Mouse (Mus musculus) megakaryocyte-erythroid progenitor cell, adult 5-6 weeks (primary cell): ENCODE data around the gene Meis3. TPM values are rescaled to one million over a fixed set of nuclear protein-coding genes. Genes with fewer than 3 reads are reported as not detected.

Experiments used
- ATAC-seq: replicated peaks from 2 replicates; pipeline ENCODE4 v1.8.0; 2016; ENCODE audit warnings: mild to moderate bottlenecking, inconsistent platforms; ENCODE audit not compliant: severe bottlenecking, poor library complexity, low FRiP score, low TSS enrichment
- total RNA-seq, 2 experiments: library from RNA; stranded (forward) in 1 of 2; stranded (reverse) in 1 of 2; fragments of 200-1000, 215-1000 nt in 1 of 2; fragments of >200 nt in 1 of 2; fragmentation: Nextera tagmentation in 1 of 2; gene quantifications; 2 replicates each; pipeline ENCODE4 v1.2.3; 2014 to 2017

Gene Meis3
- total RNA-seq, 2 experiments from 2014 or later, result 0.42 TPM; not detected in 1

DNA sequence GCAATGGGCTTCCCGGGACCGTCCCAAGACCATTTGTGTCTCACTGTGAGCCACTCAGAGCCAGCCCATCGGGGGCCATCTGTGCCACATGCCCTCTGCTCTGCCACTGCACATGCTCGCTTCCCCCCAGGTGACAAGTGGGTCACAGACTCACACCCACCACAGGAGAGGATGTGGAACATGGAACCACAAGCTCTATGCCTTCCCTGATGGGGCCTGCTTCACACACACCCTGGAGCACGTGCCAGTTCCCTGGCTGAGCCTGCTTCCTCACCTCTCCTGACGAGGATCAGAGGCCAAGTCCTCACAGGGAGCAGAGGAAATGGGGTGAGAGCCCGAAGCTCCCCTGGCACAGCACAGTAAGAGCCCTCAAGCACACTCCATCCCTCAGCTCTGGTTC, 32.2 kb downstream of the Meis3 start:
- no peak for ATAC-seq

DNA sequence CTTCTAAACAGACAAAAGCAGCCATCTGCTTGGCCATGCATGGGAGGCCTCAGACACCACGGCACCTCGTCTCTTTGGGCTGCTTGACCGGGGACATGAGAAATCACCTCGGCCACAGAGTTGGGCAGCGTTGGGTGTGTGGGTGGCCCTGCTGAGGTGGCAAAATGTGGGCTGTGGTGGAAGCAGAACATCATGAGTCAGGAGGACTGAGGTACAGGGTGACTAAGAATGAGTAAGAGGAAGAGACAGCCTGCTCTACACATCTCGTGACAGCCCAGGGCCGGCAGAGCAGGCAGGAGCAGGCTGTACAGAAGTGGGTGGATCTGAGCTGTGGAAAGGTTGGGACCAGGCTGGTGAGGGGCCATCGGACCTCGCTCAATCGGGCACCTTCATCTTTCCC, 32.6 kb downstream of the Meis3 start:
- no peak for ATAC-seq

DNA sequence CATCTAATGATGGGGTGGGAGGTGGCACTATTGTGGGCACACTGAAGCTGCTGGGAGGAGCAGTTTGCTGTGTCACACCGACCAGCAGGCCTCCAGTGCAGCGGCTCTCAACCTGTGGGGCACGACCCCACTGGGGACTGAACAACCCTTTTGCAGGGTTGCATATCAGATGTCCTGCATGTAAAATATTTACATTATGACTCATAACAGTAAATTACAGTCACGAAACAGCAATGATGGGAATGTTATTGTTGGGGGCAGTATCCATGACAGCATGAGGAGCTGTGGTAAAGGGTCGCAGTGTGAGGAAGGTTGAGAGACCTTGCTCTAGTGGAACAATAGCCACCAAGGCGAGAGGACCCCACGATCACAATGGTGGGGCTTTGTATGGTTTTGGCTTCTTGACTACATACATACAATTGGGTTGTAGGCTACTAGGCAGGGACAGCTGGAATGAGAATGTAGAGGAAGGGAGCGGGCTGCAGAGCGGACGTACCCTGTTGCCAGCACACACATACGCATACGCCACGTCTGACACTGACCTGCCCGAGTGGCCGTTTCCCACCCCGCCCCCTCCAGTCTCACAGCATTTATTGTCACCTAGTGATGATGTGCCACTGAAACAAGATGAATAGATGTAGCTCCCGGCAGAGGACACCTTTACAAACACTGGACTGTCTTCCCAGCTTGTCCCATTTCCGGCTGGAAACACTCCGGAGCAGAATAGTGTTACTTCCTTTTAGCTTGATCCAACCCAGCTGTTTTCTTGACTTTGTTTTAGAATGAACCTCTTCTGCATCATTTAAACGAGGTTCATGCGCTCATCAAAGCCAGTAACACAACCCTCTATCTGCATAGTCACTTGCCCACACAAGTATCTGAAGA, 34.1 kb downstream of the Meis3 start:
- no peak for ATAC-seq

DNA sequence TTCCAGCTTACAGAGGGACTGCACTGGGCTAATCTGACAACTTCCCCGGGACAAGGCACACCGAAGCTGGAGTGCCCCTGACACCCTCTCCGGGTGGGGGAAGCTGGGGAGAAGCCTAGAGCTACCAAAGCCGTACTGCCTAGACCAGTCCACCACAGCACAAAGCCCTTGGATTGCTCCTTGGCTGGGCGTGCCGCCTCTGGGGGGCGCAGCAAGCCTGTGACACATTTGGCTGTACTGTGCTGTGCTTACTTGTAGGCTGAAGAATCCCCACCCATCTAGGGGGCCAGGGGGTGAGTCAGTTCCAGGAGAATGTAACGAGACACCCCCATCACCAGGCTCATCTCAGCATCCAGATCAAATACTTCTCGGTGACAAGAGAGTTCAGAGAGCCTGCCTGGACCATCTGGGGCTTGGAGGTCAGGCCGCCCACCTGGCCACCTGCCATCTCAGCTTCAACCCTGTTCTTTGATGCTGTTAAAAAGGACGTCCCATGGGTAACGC, 36.0 kb downstream of the Meis3 start:
- ATAC-seq, result no peak

DNA sequence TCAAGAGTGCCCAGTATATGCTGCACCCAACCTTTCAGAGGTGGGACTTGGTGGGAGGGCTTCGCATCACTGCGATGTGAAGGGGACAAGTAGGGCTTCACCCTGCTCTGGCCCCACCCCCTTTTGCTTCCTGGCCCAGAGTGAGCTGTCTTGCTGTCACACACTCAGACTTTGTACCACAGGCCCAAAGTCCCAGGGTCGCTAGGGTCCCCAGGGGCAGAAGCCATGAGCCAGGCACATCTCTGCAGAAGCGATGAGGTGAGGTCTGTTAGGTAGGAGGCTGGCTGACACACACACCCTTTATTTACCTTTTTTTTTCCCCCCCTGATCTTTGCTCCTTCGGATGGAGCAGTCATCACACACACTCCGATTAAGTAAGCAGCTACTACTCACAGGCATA, 38.3 kb downstream of the Meis3 start:
- no peak for ATAC-seq

DNA sequence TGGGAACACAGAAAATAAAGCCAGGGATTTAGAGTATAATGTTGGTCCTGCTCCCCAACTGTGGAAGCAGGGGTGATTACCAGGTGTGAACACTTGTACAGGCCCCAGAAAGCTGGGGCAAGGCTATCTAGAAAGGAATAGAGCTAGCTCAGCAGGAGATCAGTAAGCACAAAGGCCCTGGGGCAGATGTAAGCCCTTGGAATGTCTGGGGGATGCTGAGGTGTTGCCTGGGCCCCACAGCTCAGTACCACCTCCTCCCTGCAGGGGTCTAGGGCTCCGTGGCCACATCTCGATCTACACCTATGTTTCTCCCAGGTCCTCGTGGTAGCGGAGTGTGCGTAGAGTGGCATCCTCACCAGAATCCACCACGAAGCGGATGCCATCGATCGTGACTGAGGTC, 39.1 kb downstream of the Meis3 start:
- no peak for ATAC-seq

DNA sequence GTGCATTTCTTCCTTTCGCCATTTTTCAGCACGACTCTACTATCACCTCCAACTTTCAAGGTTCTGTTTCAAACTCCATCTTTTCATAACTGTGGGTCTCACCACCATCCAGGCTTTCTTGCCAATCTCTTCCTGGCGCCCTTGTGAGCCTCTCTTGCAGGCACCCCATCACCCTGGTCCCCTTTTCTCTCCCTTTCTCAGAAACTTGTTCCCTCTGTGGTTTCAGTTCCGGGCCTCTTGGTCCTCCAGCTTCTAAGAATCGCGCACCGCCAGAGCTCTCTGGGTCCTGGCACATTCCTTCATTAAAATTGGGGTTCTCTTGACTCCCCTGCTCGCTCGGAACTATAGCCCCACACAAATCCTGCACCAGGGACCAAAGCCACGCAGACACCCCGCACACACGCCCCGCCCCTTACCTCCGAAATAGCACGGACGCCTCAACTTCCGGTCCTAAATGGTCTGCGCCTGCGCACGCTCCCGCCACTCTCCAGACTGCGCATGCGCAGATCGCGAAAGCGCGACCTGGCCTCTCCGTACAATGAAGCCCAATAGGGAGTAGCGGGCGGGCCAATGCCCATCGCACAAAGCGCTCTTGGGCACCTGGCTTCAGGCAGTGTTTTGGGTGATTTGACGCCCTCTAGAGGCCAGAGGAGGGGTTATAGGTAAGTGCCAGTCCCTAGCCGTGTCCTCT, 46.8 kb downstream of the Meis3 start, which contains the start of gene Dhx34:
TSS of gene Dhx34 (minus strand) at position 456 of the 691 bp plus-strand sequence.
- peak; percentile 97 for ATAC-seq

DNA sequence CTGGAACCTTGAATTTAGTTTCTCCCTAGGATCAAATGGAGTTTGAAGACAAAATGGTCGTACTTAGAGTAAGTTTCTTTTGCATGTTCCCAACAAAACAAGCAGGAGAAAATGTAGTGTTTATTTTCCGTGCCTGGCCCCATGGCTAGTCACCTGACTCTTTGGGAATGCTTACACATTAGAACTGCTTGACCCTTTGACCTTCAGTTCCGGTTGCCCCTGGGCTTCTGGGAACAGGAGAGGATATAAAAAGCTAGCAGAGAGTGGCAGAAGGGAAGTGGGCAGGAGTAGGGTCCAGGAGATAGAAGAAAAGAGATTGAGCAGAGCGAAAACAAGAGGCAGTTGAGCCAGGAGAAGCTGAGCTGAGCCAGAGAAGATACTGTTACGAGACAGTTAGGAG, 55.0 kb downstream of the Meis3 start:
- no peak for ATAC-seq

Other genes with a start within 250 kb of the Meis3 start
- 117 and 138 TPM in 2 replicates for gene Nop53, start 229.0 kb upstream of the Meis3 start, total RNA-seq (2014; fragmentation: Nextera tagmentation)
- 260 and 313 TPM in 2 replicates for gene Nop53, start 229.0 kb upstream of the Meis3 start, total RNA-seq (2017)
- gene Ehd2, start 207.5 kb upstream of the Meis3 start, total RNA-seq (2014; fragmentation: Nextera tagmentation), result 2.7 and 3.3 TPM in 2 replicates
- 1.4 and 1.5 TPM in 2 replicates for gene Ehd2, start 207.5 kb upstream of the Meis3 start, total RNA-seq (2017)
- 12.6 and 21.3 TPM in 2 replicates for gene Bicra, start 127.2 kb upstream of the Meis3 start, total RNA-seq (2014; fragmentation: Nextera tagmentation)
- 0.15 and 1.8 TPM in 2 replicates for gene Bicra, start 127.2 kb upstream of the Meis3 start, total RNA-seq (2017)
- not detected in 2 replicates for gene Zfp541, start 113.3 kb upstream of the Meis3 start, total RNA-seq (2014; fragmentation: Nextera tagmentation)
- gene Zfp541, start 113.3 kb upstream of the Meis3 start, total RNA-seq (2017), result not detected in 2 replicates
- 92.2 and 111 TPM in 2 replicates for gene Napa, start 76.6 kb upstream of the Meis3 start, total RNA-seq (2014; fragmentation: Nextera tagmentation)
- gene Napa, start 76.6 kb upstream of the Meis3 start, total RNA-seq (2017), result 41.1 and 49.5 TPM in 2 replicates
- 14.3 and 20.7 TPM in 2 replicates for gene Kptn, start 55.2 kb upstream of the Meis3 start, total RNA-seq (2014; fragmentation: Nextera tagmentation)
- 5.1 and 10.5 TPM in 2 replicates for gene Kptn, start 55.2 kb upstream of the Meis3 start, total RNA-seq (2017)
- gene Slc8a2, start 45.3 kb upstream of the Meis3 start, total RNA-seq (2014; fragmentation: Nextera tagmentation), result 0.07 TPM in 1 of 2 replicates, not detected in the other
- not detected in 2 replicates for gene Slc8a2, start 45.3 kb upstream of the Meis3 start, total RNA-seq (2017)
- 8.2 and 13.8 TPM in 2 replicates for gene Dhx34, start 46.9 kb downstream of the Meis3 start, total RNA-seq (2014; fragmentation: Nextera tagmentation)
- gene Dhx34, start 46.9 kb downstream of the Meis3 start, total RNA-seq (2017), result 3.6 and 3.7 TPM in 2 replicates
- gene C5ar2, start 69.1 kb downstream of the Meis3 start, total RNA-seq (2014; fragmentation: Nextera tagmentation), result 3.2 and 4.5 TPM in 2 replicates
- gene C5ar2, start 69.1 kb downstream of the Meis3 start, total RNA-seq (2017), result 3.5 and 4.0 TPM in 2 replicates
- gene C5ar1, start 84.5 kb downstream of the Meis3 start, total RNA-seq (2014; fragmentation: Nextera tagmentation), result 0.22 TPM in 1 of 2 replicates, not detected in the other
- gene C5ar1, start 84.5 kb downstream of the Meis3 start, total RNA-seq (2017), result 0.23 TPM in 1 of 2 replicates, not detected in the other
- 23.3 and 28.3 TPM in 2 replicates for gene Inafm1, start 98.5 kb downstream of the Meis3 start, total RNA-seq (2014; fragmentation: Nextera tagmentation)
- gene Inafm1, start 98.5 kb downstream of the Meis3 start, total RNA-seq (2017), result 14.8 and 18.4 TPM in 2 replicates
- gene Ccdc9, start 111.7 kb downstream of the Meis3 start, total RNA-seq (2014; fragmentation: Nextera tagmentation), result 57.1 and 65.7 TPM in 2 replicates
- gene Ccdc9, start 111.7 kb downstream of the Meis3 start, total RNA-seq (2017), result 106 and 110 TPM in 2 replicates
- 1.8 and 2.9 TPM in 2 replicates for gene Bbc3, start 133.3 kb downstream of the Meis3 start, total RNA-seq (2014; fragmentation: Nextera tagmentation)
- 3.1 and 4.4 TPM in 2 replicates for gene Bbc3, start 133.3 kb downstream of the Meis3 start, total RNA-seq (2017)
- 132 and 134 TPM in 2 replicates for gene Sae1, start 212.7 kb downstream of the Meis3 start, total RNA-seq (2014; fragmentation: Nextera tagmentation)
- 478 and 490 TPM in 2 replicates for gene Sae1, start 212.7 kb downstream of the Meis3 start, total RNA-seq (2017)
- gene Zc3h4, start 225.8 kb downstream of the Meis3 start, total RNA-seq (2014; fragmentation: Nextera tagmentation), result 60.7 and 66.9 TPM in 2 replicates
- gene Zc3h4, start 225.8 kb downstream of the Meis3 start, total RNA-seq (2017), result 29.5 and 39.1 TPM in 2 replicates